Mouse (Mus musculus) subcutaneous adipose tissue, adult 2 months (tissue): ENCODE measurements around the gene Vmn2r6. TPM values are rescaled to one million over a fixed set of nuclear protein-coding genes. Genes with fewer than 3 reads are reported as not detected.

Source experiments
- polyA plus RNA-seq: library from polyadenylated mRNA; depleted of rRNA; stranded (reverse); fragments of >200 nt; gene quantifications from 2 replicates; pipeline ENCODE4 v1.2.3, GENCODE M21; 2012; ENCODE audit warnings: low replicate concordance; rRNA removed

The Vmn2r6 gene
- polyA plus RNA-seq: not detected in 2 replicates

DNA sequence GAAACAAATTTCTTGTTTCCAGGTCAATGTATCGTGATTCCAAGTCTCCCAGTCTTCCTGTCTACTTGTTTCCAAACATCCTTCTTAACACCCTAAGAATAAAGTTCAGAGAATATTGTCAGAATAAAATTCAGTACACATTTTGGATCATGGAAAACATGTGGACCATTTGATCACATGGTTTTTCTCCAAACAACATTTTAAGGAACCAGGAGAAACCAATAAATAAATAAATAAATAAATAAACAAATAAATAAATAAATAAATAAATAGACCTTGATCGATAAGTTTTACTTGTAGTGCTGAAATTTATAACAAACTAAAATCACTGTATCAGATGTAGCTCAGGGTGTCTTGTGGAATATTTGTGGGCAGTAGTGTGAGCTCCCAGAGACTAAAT is at the start of gene Vmn2r6:
TSS of gene Vmn2r6 (minus strand) at position 101 of the 400 bp plus-strand sequence.

DNA sequence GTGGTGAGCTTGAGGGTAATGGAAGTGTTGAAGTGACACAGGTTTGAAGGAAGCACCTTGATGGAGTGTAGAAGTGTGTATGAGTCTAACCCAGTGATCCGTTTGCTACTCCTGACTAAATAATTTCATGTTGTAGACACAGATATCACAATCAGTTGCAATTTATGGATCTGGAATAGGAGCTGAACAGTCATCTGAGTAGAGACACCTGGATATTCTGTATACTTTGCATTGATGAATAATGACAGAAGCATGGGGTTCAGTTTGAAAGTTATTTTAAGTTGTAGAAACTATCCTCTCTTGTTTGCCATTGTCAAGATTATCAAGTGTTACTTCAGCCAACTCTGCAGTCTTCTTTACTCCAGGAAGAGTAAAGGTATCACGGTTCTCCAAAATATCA is 55.9 kb downstream of the Vmn2r6 start, which contains the start of gene Vmn2r5:
TSS of gene Vmn2r5 (minus strand) at position 101 of the 400 bp plus-strand sequence.

Other genes with a start within 250 kb of the Vmn2r6 start
- gene Vmn2r4, start 150.5 kb downstream of the Vmn2r6 start, polyA plus RNA-seq: not detected in 2 replicates
- not detected in 2 replicates for gene Vmn2r5, start 56.0 kb downstream of the Vmn2r6 start, polyA plus RNA-seq